Mouse (Mus musculus) E14TG2a.4 (cell line): ENCODE data around the gene Stx16.

Source experiments
- CTCF ChIP-seq: conservative IDR thresholded peaks from 2 replicates; pipeline ENCODE4 v1.5.1; 2014; ENCODE audit warnings: low read length
- POU5F1 ChIP-seq: IDR thresholded peaks from 2 replicates; pipeline ENCODE4 v1.6.1; 2014; ENCODE audit warnings: low read length, borderline replicate concordance

DNA sequence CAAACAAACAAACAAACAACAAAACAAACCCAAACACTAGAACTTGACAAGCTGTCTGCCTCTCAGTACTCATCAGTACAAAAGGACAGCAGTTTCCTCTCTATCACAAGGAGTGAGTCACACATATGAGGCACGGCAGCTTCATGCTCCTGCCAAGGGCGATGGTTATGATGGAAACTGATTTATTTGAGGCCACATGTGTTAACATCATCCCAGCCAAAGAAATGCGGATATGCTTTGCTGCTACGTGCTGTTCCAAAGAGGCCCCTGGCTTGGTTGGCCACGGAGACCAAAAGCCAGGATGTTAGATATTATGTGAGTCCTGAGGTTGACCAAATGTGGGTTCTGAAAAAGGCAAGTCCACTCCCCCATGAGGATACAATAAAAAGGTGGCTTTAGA lies 4.7 kb upstream of the Stx16 start:
- TF ChIP-seq CTCF (no peak), POU5F1 (no peak)
